Mouse (Mus musculus) limb, embryonic 12.5 days (tissue): Measurements from ENCODE around the gene Ddx3x. TPM values are rescaled to one million over a fixed set of nuclear protein-coding genes. Genes with fewer than 3 reads are reported as not detected.
A peak's percentile ranks its signal among the peaks of the same experiment; 100 is the strongest.
"Not testable (repeated sequence)": the region's sequence is repeated elsewhere in the genome, so short reads cannot be mapped to it uniquely, and the experiment has no call there.

Experiments
- ATAC-seq: fragments of 200-750 bp; cut with Nextera tagmentation; 2 replicates; pipeline ENCODE4 v1.8.0; 2017; ENCODE audit warnings: low read depth, moderate TSS enrichment; ENCODE audit not compliant: insufficient number of reproducible peaks, insufficient read depth, low FRiP score, low TSS enrichment
- H3K27ac ChIP-seq: fragments of 300-500 bp; sonication (generic); 2 replicates; pipeline ENCODE4 v1.5.1; 2016; ENCODE audit warnings: mild to moderate bottlenecking, moderate library complexity
- H3K27me3 ChIP-seq: fragments of 300-500 bp; sonication (generic); 2 replicates; pipeline ENCODE4 v1.6.1; 2016; ENCODE audit warnings: mild to moderate bottlenecking, moderate library complexity
- H3K36me3 ChIP-seq: fragments of 300-500 bp; sonication (generic); 2 replicates; pipeline ENCODE4 v1.6.1; 2016; ENCODE audit warnings: mild to moderate bottlenecking, moderate library complexity
- H3K4me1 ChIP-seq: fragments of 300-500 bp; sonication (generic); replicated peaks from 2 replicates; pipeline ENCODE4 v1.6.1; 2016
- H3K4me2 ChIP-seq: fragments of 300-500 bp; sonication (generic); 2 replicates; pipeline ENCODE4 v1.6.1; 2016; ENCODE audit warnings: mild to moderate bottlenecking, moderate library complexity
- H3K4me3 ChIP-seq: fragments of 300-500 bp; sonication (generic); replicated peaks from 2 replicates; pipeline ENCODE4 v1.5.1; 2016; ENCODE audit warnings: mild to moderate bottlenecking
- H3K9ac ChIP-seq: fragments of 300-500 bp; sonication (generic); replicated peaks from 2 replicates; pipeline ENCODE4 v1.6.1; 2016; ENCODE audit warnings: mild to moderate bottlenecking, moderate library complexity
- H3K9me3 ChIP-seq: fragments of 300-500 bp; sonication (generic); 2 replicates; pipeline ENCODE4 v1.6.1; 2016; ENCODE audit warnings: mild to moderate bottlenecking, moderate library complexity
- WGBS: fragments of 180-500 bp; shearing (Covaris S2); methylation state at CpG from one replicate; pipeline ENCODE4 v1.1.7; 2016; 5-methylcytosine and 5-hydroxymethylcytosine counted together
- polyA plus RNA-seq: library from polyadenylated mRNA; unstranded; fragments of >200 nt; fragmentation: Nextera tagmentation; extraction: Ambion mirVana; gene quantifications from 2 replicates; pipeline ENCODE4 v1.2.1, GENCODE M21; 2016

Ddx3x gene
- polyA plus RNA-seq, 1 experiment from 2014 or later = 180 TPM

DNA sequence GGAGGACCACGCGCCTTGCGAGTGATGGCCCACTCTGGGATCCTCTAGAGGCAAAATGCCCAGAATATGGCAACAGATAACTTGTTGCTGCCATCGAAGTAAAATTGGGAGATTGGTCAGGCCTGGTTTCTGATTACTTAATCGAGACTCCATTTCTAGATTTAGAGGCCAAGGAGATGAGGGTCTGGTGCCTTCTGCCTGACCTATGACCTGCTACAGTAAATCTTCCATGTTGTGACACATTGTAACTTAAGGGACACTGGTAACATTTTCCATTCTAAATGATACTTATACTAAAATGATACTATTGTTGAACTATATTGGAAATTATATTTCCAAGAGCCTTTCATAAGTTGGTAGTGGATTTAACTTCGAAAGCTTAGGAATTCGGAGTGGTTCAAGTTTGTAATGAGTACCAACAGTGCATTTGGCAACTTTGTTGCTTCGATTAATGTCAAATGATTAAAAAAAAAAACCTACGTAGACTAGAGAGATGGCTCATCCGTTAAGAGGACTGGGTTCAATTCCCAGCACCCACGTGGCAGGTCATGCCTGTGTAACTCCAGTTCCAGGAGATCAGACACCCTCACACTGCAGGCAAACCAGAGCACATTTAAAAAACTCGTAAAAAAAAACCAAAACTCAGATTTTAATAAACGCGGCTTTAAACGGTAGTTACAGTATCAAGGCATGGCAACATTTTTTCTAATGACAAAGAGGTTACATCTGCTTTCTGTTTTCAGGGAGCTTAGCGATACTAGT is 1.5 kb downstream of the Ddx3x start:
- Histone ChIP-seq H3K4me2 (peak overlapping the region; percentile 76), H3K9me3 (no peaks in the 10 kb centered on the region), H3K27me3 (no peaks in the 10 kb centered on the region), H3K9ac (peak overlapping the region; percentile 98), H3K36me3 (peaks cover 27% of the 10 kb centered on the region), H3K4me1 (peaks cover 7% of the 10 kb centered on the region; the same call in 1 of the 2 replicates), H3K27ac (peak overlapping the region; percentile 99), H3K4me3 (peak overlapping the region; percentile 82)
- no peak for ATAC-seq
- 10% methylated on average over 16 of the region's 16 CpGs for WGBS

DNA sequence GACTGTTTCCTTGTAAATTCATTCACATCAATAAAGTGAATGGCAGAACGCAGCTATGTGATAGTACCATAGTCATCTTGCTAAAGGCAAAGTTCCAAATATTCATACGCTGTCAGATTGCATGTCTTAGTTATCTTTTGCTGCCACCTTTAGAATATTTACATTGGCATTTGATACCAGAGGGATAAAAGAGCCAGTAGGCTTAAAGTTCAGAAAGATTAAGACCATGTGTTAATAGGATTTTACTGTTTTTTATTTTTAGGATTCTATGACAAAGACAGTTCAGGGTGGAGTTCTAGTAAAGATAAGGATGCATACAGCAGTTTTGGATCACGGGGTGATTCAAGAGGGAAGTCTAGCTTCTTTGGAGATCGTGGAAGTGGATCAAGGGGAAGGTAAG is 5.0 kb downstream of the Ddx3x start:
- no peak overlapping the region for H3K27ac ChIP-seq
- no peak overlapping the region for H3K9ac ChIP-seq
- no peaks in the 10 kb centered on the region for H3K27me3 ChIP-seq
- H3K4me1 ChIP-seq = peaks cover 7% of the 10 kb centered on the region; the same call in 1 of the 2 replicates
- H3K4me3 ChIP-seq = no peak overlapping the region
- no peaks in the 10 kb centered on the region for H3K9me3 ChIP-seq
- no peak overlapping the region for H3K4me2 ChIP-seq
- ATAC-seq = no peak
- 92% methylated on average over 4 of the region's 4 CpGs for WGBS
- H3K36me3 ChIP-seq = peaks cover 59% of the 10 kb centered on the region

DNA sequence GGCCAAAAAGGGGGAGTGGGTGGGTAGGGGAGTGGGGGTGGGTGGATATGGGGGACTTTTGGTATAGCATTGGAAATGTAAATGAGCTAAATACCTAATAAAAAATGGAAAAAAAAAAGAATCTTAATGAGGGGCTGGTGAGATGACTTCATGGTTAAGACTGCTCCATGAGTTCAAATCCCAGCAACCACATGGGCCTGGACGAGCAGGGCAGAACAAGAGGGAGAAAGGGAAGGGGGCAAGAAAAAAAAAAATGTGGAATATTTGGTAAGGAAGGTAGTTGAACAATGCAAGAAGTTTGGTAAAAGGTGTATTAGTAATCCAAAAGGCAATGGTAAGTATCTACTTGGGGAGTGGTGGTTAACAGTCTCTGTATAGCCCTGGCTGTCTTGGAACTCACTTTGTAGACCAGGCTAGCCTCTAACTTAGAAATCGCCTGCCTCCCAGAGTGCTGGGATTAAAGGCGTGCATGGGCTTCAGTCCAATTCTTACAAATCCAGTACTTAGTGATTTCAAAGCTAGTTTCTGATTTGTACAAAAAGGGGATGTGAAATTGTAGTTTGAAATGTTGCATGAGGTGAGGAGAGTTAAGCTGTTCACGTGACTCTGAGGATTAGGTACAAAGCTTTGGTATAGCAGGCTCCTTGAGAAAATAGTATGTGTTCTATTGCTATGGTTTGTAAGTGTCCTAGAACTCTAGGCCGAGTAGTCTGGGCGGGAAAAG is 13.9 kb downstream of the Ddx3x start:
- Histone ChIP-seq H3K4me2 (no peak overlapping the region), H3K4me3 (no peak overlapping the region), H3K27me3 (no peaks in the 10 kb centered on the region), H3K4me1 (no peaks in the 10 kb centered on the region), H3K9ac (no peak overlapping the region), H3K27ac (no peak overlapping the region), H3K9me3 (no peaks in the 10 kb centered on the region), H3K36me3 (peaks cover 26% of the 10 kb centered on the region)
- ATAC-seq = no peak
- 48% methylated on average over 6 of the region's 6 CpGs for WGBS

DNA sequence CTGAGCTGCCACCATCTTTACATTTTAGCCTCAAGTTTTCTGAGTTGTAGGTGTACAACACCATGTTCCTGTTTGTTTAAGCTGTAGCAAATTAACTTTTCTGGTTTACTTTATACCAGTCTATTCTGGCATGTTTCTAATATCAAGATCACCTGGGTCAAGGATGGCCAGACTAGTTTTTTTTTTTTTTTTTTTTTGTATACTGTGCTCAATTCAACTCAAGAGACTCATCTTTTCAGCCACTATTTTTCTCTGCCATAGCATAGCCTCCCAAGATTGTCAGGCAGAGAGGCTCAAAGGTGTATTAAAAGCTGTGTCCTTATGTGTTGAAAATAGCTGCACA is 14.4 kb downstream of the Ddx3x start:
- Histone ChIP-seq H3K9ac (no peak overlapping the region), H3K36me3 (peaks cover 22% of the 10 kb centered on the region), H3K9me3 (no peaks in the 10 kb centered on the region), H3K4me2 (no peak overlapping the region), H3K4me3 (no peak overlapping the region), H3K4me1 (no peaks in the 10 kb centered on the region), H3K27ac (no peak overlapping the region), H3K27me3 (no peaks in the 10 kb centered on the region)
- no peak for ATAC-seq

DNA sequence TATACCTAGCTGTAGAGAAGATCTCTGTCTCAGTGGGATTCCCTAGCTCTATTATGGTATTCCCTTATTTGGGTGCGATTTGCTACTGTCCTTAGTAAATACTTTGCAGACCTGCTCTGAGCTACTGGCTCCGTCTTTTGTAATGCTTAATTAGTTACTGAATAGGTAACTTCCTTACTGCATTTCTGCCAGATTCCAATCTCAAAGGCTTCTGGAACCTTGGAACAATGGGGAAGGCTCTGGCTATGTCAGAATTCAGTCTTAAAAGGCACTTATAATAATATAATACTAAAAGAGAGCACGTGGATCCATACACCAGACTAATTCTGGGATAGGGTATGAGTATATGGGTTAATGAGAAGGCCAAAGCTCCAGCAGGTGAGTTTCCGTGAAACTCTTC is 15.5 kb downstream of the Ddx3x start:
- 35% methylated on average over 4 of the region's 4 CpGs for WGBS
- H3K4me1 ChIP-seq, ATAC-seq, H3K9me3 ChIP-seq, H3K9ac ChIP-seq, H3K4me2 ChIP-seq, H3K27ac ChIP-seq, H3K4me3 ChIP-seq, H3K27me3 ChIP-seq: not testable (repeated sequence)
- peaks cover 12% of the 10 kb centered on the region for H3K36me3 ChIP-seq

DNA sequence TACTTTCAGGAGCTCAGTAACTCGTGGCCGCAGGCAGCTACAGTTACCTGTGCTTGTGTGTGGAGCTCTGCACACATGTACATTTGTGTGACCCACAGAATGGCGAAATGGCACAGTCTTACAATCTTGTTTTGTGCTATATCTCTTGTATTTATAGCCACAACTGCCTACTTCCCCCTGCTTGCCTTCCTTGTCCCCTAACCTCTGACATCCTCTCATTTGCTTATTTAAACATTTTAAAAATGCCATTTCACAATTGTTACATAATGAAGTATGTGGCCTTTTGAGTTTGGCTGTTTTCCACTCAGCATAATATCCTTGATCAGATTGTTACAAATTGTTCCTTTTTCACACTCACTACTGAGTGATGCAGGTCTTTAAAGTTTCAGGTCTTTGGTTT is 25.4 kb downstream of the Ddx3x start:
- 88% methylated on average over 3 of the region's 3 CpGs for WGBS

DNA sequence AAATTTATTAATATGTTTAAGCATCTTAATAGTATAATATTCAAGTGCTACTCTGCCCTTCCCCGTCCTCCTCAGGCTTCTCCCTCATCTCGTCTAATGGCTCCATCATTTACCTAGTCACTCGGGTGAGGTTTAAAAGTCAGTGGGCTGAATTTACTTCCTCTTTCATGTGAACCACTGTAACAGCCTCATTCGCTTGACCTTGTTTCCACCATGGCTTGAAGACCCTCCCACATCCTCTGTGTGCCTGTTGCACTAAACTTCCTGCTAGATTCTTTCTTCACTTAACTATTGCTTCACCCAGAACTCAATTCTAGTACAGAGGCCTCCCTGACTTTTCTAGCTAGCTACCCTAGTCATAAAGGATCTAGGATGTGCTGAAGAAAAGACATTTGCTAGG is 30.6 kb downstream of the Ddx3x start:
- Histone ChIP-seq H3K4me1 (no peaks in the 10 kb centered on the region), H3K27me3 (no peaks in the 10 kb centered on the region; the same call in none of the 2 replicates), H3K4me2 (no peak overlapping the region), H3K27ac (no peak overlapping the region), H3K9me3 (no peaks in the 10 kb centered on the region), H3K36me3 (no peaks in the 10 kb centered on the region), H3K9ac (no peak overlapping the region), H3K4me3 (no peak overlapping the region)
- 80% methylated on average over 4 of the region's 4 CpGs for WGBS
- no peak for ATAC-seq

More for the DNA sequence above, 25.4 kb downstream of the Ddx3x start:
- no peak overlapping the region for H3K9ac ChIP-seq
- H3K9me3 ChIP-seq = no peaks in the 10 kb centered on the region
- no peak for ATAC-seq
- no peak overlapping the region for H3K4me2 ChIP-seq
- H3K27ac ChIP-seq = no peak overlapping the region
- no peak overlapping the region for H3K4me3 ChIP-seq
- no peaks in the 10 kb centered on the region; the same call in 1 of the 2 replicates for H3K27me3 ChIP-seq
- no peaks in the 10 kb centered on the region for H3K4me1 ChIP-seq
- no peaks in the 10 kb centered on the region for H3K36me3 ChIP-seq

DNA sequence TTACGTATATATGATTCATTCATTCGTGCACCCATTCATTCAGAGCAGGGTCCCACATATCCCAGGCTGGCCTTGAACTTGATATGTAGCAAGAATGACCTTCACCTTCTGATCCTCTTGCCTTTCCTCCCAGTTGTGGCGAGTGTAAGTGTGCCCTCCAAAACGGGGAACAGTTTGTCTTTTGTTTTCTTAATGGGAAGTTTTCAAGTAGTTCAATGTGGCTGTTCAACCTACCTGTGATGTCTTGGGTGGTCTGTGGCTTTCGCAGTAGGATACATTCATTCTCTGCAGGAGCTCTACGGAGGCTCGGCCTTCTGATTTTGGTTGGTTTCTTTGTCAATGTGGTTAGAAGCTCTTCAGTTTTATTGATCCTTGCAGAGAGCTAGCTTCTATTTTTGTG is 48.8 kb downstream of the Ddx3x start:
- WGBS = 82% methylated on average over 7 of the region's 7 CpGs
- H3K36me3 ChIP-seq = no peaks in the 10 kb centered on the region
- no peak overlapping the region for H3K4me3 ChIP-seq
- H3K9ac ChIP-seq = no peak overlapping the region
- no peak overlapping the region for H3K27ac ChIP-seq
- peaks cover 3% of the 10 kb centered on the region; the same call in 1 of the 2 replicates for H3K27me3 ChIP-seq
- no peak for ATAC-seq
- no peaks in the 10 kb centered on the region for H3K4me1 ChIP-seq
- H3K9me3 ChIP-seq = no peaks in the 10 kb centered on the region
- H3K4me2 ChIP-seq = no peak overlapping the region

Other genes starting within 250 kb of the Ddx3x start
- gene Usp9x, start 209.5 kb upstream of the Ddx3x start, polyA plus RNA-seq = 47.4 and 48.5 TPM in 2 replicates
- 0.04 and 0.09 TPM in 2 replicates for gene Nyx, start 185.1 kb downstream of the Ddx3x start, polyA plus RNA-seq